Mouse (Mus musculus): ENCODE results near the gene Haus2. TPM values are rescaled to one million over a fixed set of nuclear protein-coding genes. Genes with fewer than 3 reads are reported as not detected.
"Not testable (repeated sequence)": the region's sequence is repeated elsewhere in the genome, so short reads cannot be mapped to it uniquely, and the experiment has no call there.

Haus2 gene
- 3.0 and 5.0 TPM in 2 replicates for polyA plus RNA-seq (2012; rRNA removed)

DNA sequence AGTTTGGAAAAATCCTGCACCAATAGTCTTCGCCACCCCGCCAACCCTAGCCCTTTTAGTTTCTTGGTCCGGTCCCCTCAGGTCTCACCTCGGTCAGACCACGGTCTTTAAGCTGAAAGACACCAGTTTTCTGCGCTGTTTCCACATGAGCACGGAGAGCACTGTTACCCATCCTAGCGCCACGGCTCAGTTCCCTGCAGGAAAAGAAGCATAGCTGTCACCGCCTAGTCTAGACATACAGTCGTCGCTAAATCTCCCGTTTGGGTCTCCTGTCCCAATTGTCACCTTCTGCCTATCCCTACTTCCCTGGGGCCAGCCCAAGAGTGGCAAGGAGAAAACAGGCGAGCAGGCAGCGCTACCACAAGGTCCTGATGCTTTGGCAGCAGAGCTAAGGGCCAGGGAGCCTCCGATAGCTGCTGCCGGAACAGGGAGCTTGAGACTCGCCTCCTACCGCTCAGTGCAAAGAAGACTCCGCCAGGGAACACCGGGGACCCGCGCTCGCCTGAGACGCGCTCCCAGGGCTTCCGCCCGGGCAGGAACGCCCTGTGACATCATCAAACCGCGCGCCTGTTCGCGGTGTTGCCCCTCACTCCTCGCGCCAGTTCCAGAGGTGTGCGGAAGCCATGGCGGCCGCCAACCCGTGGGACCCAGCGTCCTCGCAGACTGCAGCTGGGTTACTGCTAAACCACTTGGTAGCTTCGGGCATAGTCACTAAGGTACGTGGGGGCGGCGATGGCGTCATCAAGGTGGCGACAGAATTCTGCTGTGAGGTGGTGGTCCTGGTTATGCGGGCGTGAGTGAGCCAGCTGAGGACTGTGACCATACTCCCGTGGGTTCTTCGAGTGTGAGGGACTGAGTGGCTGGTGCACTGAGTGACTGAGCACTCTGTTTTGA lies at the start of gene Haus2, which contains the start of gene Lrrc57:
Haus2 (plus strand) TSS at position 554 of the 894 bp plus-strand sequence.
Lrrc57 (minus strand) TSS at position 691 of the 894 bp plus-strand sequence.
- H3K4me1 ChIP-seq (ENCODE audit: control insufficient read depth, insufficient read depth, low read length) = peaks cover 3% of the 10 kb centered on the region
- peak within 1 kb of the TSS; percentile 99 for H3K4me3 ChIP-seq (ENCODE audit: control insufficient read depth, low read depth, low read length)
- peak within 1 kb of the TSS; percentile 94 for H3K27ac ChIP-seq (ENCODE audit: control insufficient read depth, insufficient read depth, low read depth, low read length)
- H3K27me3 ChIP-seq (ENCODE audit: control insufficient read depth, insufficient read depth, low read length) = no peaks in the 10 kb centered on the region
- H3K36me3 ChIP-seq (ENCODE audit: control insufficient read depth, insufficient read depth, low read length) = no peaks in the 10 kb centered on the region
- TF ChIP-seq CTCF (IDR thresholded peaks at IDR 0.05; ENCODE audit: control insufficient read depth, insufficient read depth, insufficient replicate concordance, low read depth, low read length) (no peak), POLR2A (IDR thresholded peaks at IDR 0.05; ENCODE audit: control insufficient read depth, low read depth, low read length) (peak; percentile 72)

DNA sequence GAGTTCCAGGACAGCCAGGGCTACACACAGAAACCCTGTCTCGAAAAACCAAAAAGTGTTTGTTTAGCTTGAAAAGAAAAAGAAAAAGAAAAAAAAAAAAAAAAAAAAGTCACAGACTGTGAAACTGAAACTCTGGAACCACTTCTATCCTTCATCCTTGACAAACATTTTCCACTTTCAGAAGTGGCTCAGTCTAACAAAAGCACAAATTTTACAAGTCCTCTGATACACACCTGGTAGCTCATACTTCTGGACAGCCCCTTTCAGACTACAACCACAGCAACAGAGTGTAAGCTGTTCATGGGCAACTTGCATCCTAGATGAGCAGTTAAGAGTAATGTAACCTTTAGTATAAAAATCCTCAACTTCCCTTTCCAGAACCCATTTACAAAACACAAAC lies 47.7 kb upstream of the Haus2 start:
- no peaks in the 10 kb centered on the region for H3K27me3 ChIP-seq (ENCODE audit: control insufficient read depth, insufficient read depth, low read length)
- no peaks in the 10 kb centered on the region for H3K36me3 ChIP-seq (ENCODE audit: control insufficient read depth, insufficient read depth, low read length)
- TF ChIP-seq CTCF (IDR thresholded peaks at IDR 0.05; ENCODE audit: control insufficient read depth, insufficient read depth, insufficient replicate concordance, low read depth, low read length) (no peak), POLR2A (IDR thresholded peaks at IDR 0.05; ENCODE audit: control insufficient read depth, low read depth, low read length) (no peak)
- no peaks in the 10 kb centered on the region for H3K4me1 ChIP-seq (ENCODE audit: control insufficient read depth, insufficient read depth, low read length)
- H3K4me3 ChIP-seq (ENCODE audit: control insufficient read depth, low read depth, low read length) = no peak overlapping the region
- no peak overlapping the region for H3K27ac ChIP-seq (ENCODE audit: control insufficient read depth, insufficient read depth, low read depth, low read length)

DNA sequence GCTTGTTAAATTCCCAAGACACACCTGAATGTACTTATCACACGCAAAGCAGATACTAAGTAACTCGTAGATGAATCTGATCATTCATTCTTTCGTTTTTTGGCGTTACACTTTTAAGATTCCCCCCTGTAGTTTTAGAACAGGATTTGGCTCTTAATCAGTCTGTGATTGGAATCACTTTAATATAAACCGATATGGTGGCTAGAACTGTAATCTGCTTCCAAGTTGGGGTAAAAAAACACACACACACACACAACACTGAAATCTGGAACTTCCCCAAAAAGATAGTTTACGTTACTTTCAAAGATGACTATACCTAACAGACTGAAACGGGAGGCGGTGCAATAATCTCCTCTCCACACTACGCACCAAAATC lies 46.3 kb upstream of the Haus2 start:
- TF ChIP-seq CTCF (IDR thresholded peaks at IDR 0.05; ENCODE audit: control insufficient read depth, insufficient read depth, insufficient replicate concordance, low read depth, low read length) (no peak), POLR2A (IDR thresholded peaks at IDR 0.05; ENCODE audit: control insufficient read depth, low read depth, low read length) (no peak)
- Histone ChIP-seq H3K4me1 (ENCODE audit: control insufficient read depth, insufficient read depth, low read length) (peaks cover 2% of the 10 kb centered on the region), H3K27ac (ENCODE audit: control insufficient read depth, insufficient read depth, low read depth, low read length) (peak overlapping the region; percentile 93; the same call in 1 of the 2 replicates), H3K36me3 (ENCODE audit: control insufficient read depth, insufficient read depth, low read length) (no peaks in the 10 kb centered on the region), H3K27me3 (ENCODE audit: control insufficient read depth, insufficient read depth, low read length) (no peaks in the 10 kb centered on the region), H3K4me3 (ENCODE audit: control insufficient read depth, low read depth, low read length) (peak overlapping the region; percentile 96; the same call in 1 of the 2 replicates)

DNA sequence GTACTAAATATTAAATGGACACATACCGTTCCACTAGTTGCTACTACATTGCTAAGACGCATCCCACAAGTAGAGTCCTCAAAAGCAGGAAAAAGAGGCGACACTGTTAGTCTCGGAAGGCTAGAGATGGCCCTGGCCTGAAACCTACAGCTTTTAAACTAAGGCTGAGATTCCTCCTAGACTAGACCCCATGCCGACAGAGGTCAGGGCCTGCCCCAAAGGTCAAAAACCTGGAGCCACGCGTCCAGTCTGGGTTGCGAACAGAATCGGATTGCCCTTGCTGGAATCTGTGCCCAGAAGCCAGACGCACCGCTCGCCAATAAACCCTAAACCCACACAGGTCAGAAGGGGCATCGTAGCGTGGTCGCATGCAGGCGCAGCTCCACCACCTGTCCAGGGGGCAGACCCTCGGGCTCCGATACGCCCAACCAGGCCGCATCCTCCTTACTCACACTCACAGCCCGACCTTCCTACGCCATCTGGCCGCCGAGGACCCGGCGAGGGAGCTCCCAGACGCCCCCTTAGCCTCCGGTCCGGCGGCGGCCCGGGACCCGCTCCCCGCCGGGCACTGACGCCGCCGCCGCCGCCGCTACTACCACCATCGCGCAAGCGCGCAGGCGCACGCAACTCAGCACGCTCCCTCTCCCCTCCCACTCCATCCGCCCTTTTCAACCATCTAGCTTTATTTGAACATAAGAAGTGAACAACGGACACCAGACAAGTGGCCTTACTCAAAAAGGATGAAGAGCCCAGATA lies 45.8 kb upstream of the Haus2 start, which contains the start of gene Zfp106:
Zfp106 (minus strand) TSS at position 609 of the 756 bp plus-strand sequence.
- H3K36me3 ChIP-seq (ENCODE audit: control insufficient read depth, insufficient read depth, low read length) = no peaks in the 10 kb centered on the region
- TF ChIP-seq POLR2A (IDR thresholded peaks at IDR 0.05; ENCODE audit: control insufficient read depth, low read depth, low read length) (peak; percentile 71), CTCF (IDR thresholded peaks at IDR 0.05; ENCODE audit: control insufficient read depth, insufficient read depth, insufficient replicate concordance, low read depth, low read length) (no peak)
- H3K4me3 ChIP-seq (ENCODE audit: control insufficient read depth, low read depth, low read length) = peak within 1 kb of the TSS; percentile 96
- peak within 1 kb of the TSS; percentile 93 for H3K27ac ChIP-seq (ENCODE audit: control insufficient read depth, insufficient read depth, low read depth, low read length)
- peaks cover 2% of the 10 kb centered on the region for H3K4me1 ChIP-seq (ENCODE audit: control insufficient read depth, insufficient read depth, low read length)
- no peaks in the 10 kb centered on the region for H3K27me3 ChIP-seq (ENCODE audit: control insufficient read depth, insufficient read depth, low read length)

DNA sequence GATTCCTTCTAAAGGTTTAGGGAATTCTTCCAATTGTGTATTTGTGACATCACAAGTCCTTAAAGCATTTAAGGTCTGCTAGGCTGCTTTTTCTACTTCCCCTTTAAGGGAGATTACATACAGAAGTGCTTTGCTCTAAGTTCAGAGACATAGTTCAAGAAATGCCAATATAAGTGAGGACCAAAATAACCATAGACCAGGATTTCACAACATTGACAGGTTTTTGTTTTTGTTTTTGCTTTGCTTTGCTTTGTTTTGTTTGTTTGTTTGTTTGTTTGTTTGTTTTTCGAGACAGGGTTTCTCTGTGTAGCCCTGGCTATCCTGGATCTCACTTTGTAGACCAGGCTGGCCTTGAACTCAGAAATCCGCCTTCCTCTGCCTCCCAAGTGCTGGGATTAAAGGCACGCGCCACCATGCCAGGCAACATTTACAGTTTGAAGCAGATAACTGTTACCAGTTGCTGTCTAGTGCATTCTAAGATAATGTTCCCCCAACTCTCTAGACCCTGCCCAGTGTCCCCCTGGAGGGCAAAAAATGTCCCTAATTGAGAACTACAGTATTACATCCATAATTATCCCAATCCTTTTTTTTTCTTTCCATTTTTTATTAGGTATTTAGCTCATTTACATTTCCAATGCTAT lies 44.5 kb upstream of the Haus2 start:
- peak overlapping the region; percentile 33 for H3K4me3 ChIP-seq (ENCODE audit: control insufficient read depth, low read depth, low read length)
- not testable (repeated sequence) for H3K36me3 ChIP-seq (ENCODE audit: control insufficient read depth, insufficient read depth, low read length); H3K4me1 ChIP-seq (ENCODE audit: control insufficient read depth, insufficient read depth, low read length); H3K27ac ChIP-seq (ENCODE audit: control insufficient read depth, insufficient read depth, low read depth, low read length); H3K27me3 ChIP-seq (ENCODE audit: control insufficient read depth, insufficient read depth, low read length)

DNA sequence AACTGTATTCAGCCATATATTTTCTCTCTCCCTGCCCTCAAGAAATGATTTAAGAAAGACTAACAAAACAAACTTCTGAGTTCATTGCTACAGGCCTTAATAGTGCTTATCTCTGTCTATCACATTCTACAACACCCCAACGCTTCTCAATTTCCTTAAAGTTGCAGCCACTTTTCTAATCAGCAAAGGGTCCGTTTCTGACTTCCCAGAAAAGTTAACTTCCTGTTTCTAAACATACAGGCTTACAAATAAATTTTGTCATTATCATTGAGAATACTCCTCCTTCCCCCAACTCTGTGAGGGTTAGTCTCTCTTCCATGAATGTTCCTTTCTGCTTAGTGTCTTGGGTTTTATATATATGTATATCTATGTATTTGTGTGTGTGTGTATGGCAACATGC lies 43.8 kb upstream of the Haus2 start:
- TF ChIP-seq CTCF (IDR thresholded peaks at IDR 0.05; ENCODE audit: control insufficient read depth, insufficient read depth, insufficient replicate concordance, low read depth, low read length) (no peak), POLR2A (IDR thresholded peaks at IDR 0.05; ENCODE audit: control insufficient read depth, low read depth, low read length) (no peak)
- H3K4me1 ChIP-seq (ENCODE audit: control insufficient read depth, insufficient read depth, low read length) = peaks cover 2% of the 10 kb centered on the region

More for the DNA sequence above, 43.8 kb upstream of the Haus2 start:
- H3K36me3 ChIP-seq (ENCODE audit: control insufficient read depth, insufficient read depth, low read length) = no peaks in the 10 kb centered on the region
- no peak overlapping the region; the same call in 1 of the 2 replicates for H3K4me3 ChIP-seq (ENCODE audit: control insufficient read depth, low read depth, low read length)
- no peaks in the 10 kb centered on the region for H3K27me3 ChIP-seq (ENCODE audit: control insufficient read depth, insufficient read depth, low read length)
- H3K27ac ChIP-seq (ENCODE audit: control insufficient read depth, insufficient read depth, low read depth, low read length) = no peak overlapping the region

All from testis, adult 2 months (tissue).